Mouse (Mus musculus) liver, embryonic 14.5 days (tissue): ENCODE results near the gene Gm3854. TPM values are rescaled to one million over a fixed set of nuclear protein-coding genes. Genes with fewer than 3 reads are reported as not detected.

Experiments used
- ATAC-seq: fragments of 200-750 bp; cut with Nextera tagmentation; 2 replicates; pipeline ENCODE4 v1.8.0; 2017; ENCODE audit warnings: moderate number of reproducible peaks, mild to moderate bottlenecking, moderate library complexity; ENCODE audit not compliant: insufficient read depth
- DNase-seq, 3 experiments: peaks; one replicate each; pipeline ENCODE4 v3.0.0-alpha.2; 2012 to 2013; ENCODE audit warnings: low read depth in 3 of 3, low spot score in 3 of 3
- H3K27ac ChIP-seq: fragments of 300-500 bp; sonication (generic); 2 replicates; pipeline ENCODE4 v1.5.1; 2014; ENCODE audit warnings: moderate library complexity, mild to moderate bottlenecking, control low read depth, inconsistent platforms
- H3K27me3 ChIP-seq: fragments of 300-500 bp; sonication (generic); 2 replicates; pipeline ENCODE4 v1.6.1; 2014; ENCODE audit warnings: mild to moderate bottlenecking, low read length, moderate library complexity; ENCODE audit not compliant: control insufficient read depth, insufficient read depth
- H3K36me3 ChIP-seq: fragments of 300-500 bp; sonication (generic); replicated peaks from 2 replicates; pipeline ENCODE4 v1.6.1; 2014; ENCODE audit warnings: low read depth; ENCODE audit not compliant: control insufficient read depth, insufficient read depth
- H3K4me1 ChIP-seq, 2 experiments: fragments of 200-500 bp in 1 of 2; fragments of 300-500 bp in 1 of 2; sonication (generic) in 1 of 2; replicated peaks; 2 replicates each; pipeline ENCODE4 v1.6.1; 2012 to 2014; ENCODE audit warnings: antibody characterized with exemption in 1 of 2, inconsistent platforms in 1 of 2, low read length in 1 of 2; ENCODE audit not compliant: control insufficient read depth in 2 of 2, insufficient read depth in 2 of 2
- H3K4me2 ChIP-seq: fragments of 300-500 bp; sonication (generic); 2 replicates; pipeline ENCODE4 v1.6.1; 2014; ENCODE audit warnings: low read depth, mild to moderate bottlenecking, control low read depth, moderate library complexity
- H3K4me3 ChIP-seq, 2 experiments: fragments of 200-500 bp in 1 of 2; fragments of 300-500 bp in 1 of 2; sonication (generic) in 1 of 2; 2 replicates each; pipeline ENCODE4 v1.5.1; 2012 to 2014; ENCODE audit warnings: low read depth in 2 of 2, low read length in 2 of 2, mild to moderate bottlenecking in 2 of 2, control low read depth in 1 of 2, inconsistent platforms in 1 of 2, moderate library complexity in 1 of 2; ENCODE audit not compliant: insufficient read depth in 1 of 2
- H3K9ac ChIP-seq: fragments of 300-500 bp; sonication (generic); replicated peaks from 2 replicates; pipeline ENCODE4 v1.6.1; 2014; ENCODE audit warnings: mild to moderate bottlenecking, control low read depth, moderate library complexity
- H3K9me3 ChIP-seq: fragments of 300-500 bp; sonication (generic); 2 replicates; pipeline ENCODE4 v1.6.1; 2016; ENCODE audit warnings: low read length, mixed read lengths; ENCODE audit not compliant: control insufficient read depth
- CTCF ChIP-seq: IDR thresholded peaks from 2 replicates; pipeline ENCODE4 v1.5.1; 2016; ENCODE audit warnings: antibody characterized with exemption, low read depth, control low read depth
- EP300 ChIP-seq: IDR thresholded peaks from 2 replicates; pipeline ENCODE4 v1.6.1; 2016; ENCODE audit warnings: antibody characterized with exemption, low read depth
- WGBS: fragments of 180-500 bp; shearing (Covaris S2); extraction: QIAGEN DNeasy Blood & Tissue Kit; methylation state at CpG from one replicate; pipeline ENCODE4 v1.1.7; 2014; ENCODE audit not compliant: insufficient replicate concordance; 5-methylcytosine and 5-hydroxymethylcytosine counted together
- polyA plus RNA-seq, 2 experiments: library from polyadenylated mRNA; depleted of rRNA in 1 of 2; stranded (reverse) in 1 of 2; unstranded in 1 of 2; fragments of >200 nt; fragmentation: Nextera tagmentation in 1 of 2; extraction: Ambion mirVana in 1 of 2; gene quantifications; 2 replicates each; pipeline versions ENCODE4 v1.2.1 to v1.2.3; 2012 to 2014

Gm3854 gene
- polyA plus RNA-seq, 2 experiments, result 0.06 to 0.20 TPM

- H3K27ac ChIP-seq, result no peak overlapping the region
- H3K27me3 ChIP-seq, result no peaks in the 10 kb centered on the region
- peak; percentile 38 for ATAC-seq
- TF ChIP-seq CTCF, result no peak
- TF ChIP-seq EP300, result no peak
- no peak overlapping the region for H3K4me2 ChIP-seq
- no peaks in the 10 kb centered on the region for H3K36me3 ChIP-seq
- WGBS, result 63% methylated on average over 3 of the region's 3 CpGs
- DNase-seq, result no peak
- H3K9ac ChIP-seq, result no peak overlapping the region
- H3K4me3 ChIP-seq, result no peak overlapping the region
- no peaks in the 10 kb centered on the region for H3K9me3 ChIP-seq
- H3K4me1 ChIP-seq, result peaks cover 19 to 20% of the 10 kb centered on the region in 2 experiments
Observed at GRCm38 (mm10) chr7:6369460-6369859, 25.9 kb downstream of the Gm3854 start.

GRCm38 (mm10) chr7:6372993-6373392, 29.4 kb downstream of the Gm3854 start:
- Histone ChIP-seq H3K4me3 (no peak overlapping the region), H3K9ac (no peak overlapping the region), H3K4me2 (no peak overlapping the region), H3K27me3 (no peaks in the 10 kb centered on the region), H3K4me1 (0 out of 4 replicates have a peak, but pooled peaks cover 0 to 4% of the 10 kb centered on the region in 2 experiments), H3K27ac (no peak overlapping the region), H3K9me3 (no peaks in the 10 kb centered on the region), H3K36me3 (no peaks in the 10 kb centered on the region)
- TF ChIP-seq EP300 (no peak), CTCF (no peak)
- ATAC-seq (no peak), DNase-seq (no peak)
- 61% methylated on average over 3 of the region's 3 CpGs for WGBS

GRCm38 (mm10) chr7:6378441-6378840, 34.9 kb downstream of the Gm3854 start:
- ATAC-seq (no peak), DNase-seq (no peak)
- no peak overlapping the region for H3K9ac ChIP-seq
- no peak overlapping the region for H3K4me2 ChIP-seq
- WGBS, result 71% methylated on average over 8 of the region's 8 CpGs
- no peaks in the 10 kb centered on the region for H3K27me3 ChIP-seq
- no peak overlapping the region for H3K27ac ChIP-seq
- TF ChIP-seq EP300, result no peak
- no peaks in the 10 kb centered on the region for H3K36me3 ChIP-seq
- no peaks in the 10 kb centered on the region for H3K9me3 ChIP-seq
- peaks cover 7 to 8% of the 10 kb centered on the region in 2 experiments for H3K4me1 ChIP-seq
- no peak overlapping the region for H3K4me3 ChIP-seq

GRCm38 (mm10) chr7:6381431-6381830, 37.9 kb downstream of the Gm3854 start:
- no peak overlapping the region for H3K4me3 ChIP-seq
- H3K4me1 ChIP-seq, result peaks cover 13 to 15% of the 10 kb centered on the region in 2 experiments
- DNase-seq (no peak), ATAC-seq (no peak)
- H3K9me3 ChIP-seq, result no peaks in the 10 kb centered on the region
- no peak overlapping the region for H3K9ac ChIP-seq
- WGBS, result 77% methylated on average over 2 of the region's 2 CpGs
- H3K4me2 ChIP-seq, result no peak overlapping the region
- TF ChIP-seq EP300, result no peak
- no peak for TF ChIP-seq CTCF
- no peaks in the 10 kb centered on the region for H3K36me3 ChIP-seq
- no peaks in the 10 kb centered on the region for H3K27me3 ChIP-seq
- H3K27ac ChIP-seq, result no peak overlapping the region

- WGBS, result under 1% methylated on average over 28 of the region's 28 CpGs
- DNase-seq (peak; percentile 74 to 82 (median 77)), ATAC-seq (peak; percentile 93)
- peak within 1 kb of the TSS; percentile 64 to 67 for H3K4me3 ChIP-seq
- no peak within 1 kb of the TSS for H3K27ac ChIP-seq
- no peaks in the 10 kb centered on the region for H3K27me3 ChIP-seq
- no peaks in the 10 kb centered on the region for H3K36me3 ChIP-seq
- peak within 1 kb of the TSS; percentile 83 for H3K4me2 ChIP-seq
- H3K9ac ChIP-seq, result peak within 1 kb of the TSS; percentile 60
- TF ChIP-seq EP300 (no peak), CTCF (peak; percentile 56)
- peaks cover 13 to 15% of the 10 kb centered on the region in 2 experiments for H3K4me1 ChIP-seq
- no peaks in the 10 kb centered on the region for H3K9me3 ChIP-seq
Observed at GRCm38 (mm10) chr7:6383044-6383455, 39.5 kb downstream of the Gm3854 start, which contains the start of gene Zfp28. Zfp28 (plus strand) TSS chr7:6383295.
